Mouse (Mus musculus): ENCODE measurements around the gene Dazl. TPM values are rescaled to one million over a fixed set of nuclear protein-coding genes. Genes with fewer than 3 reads are reported as not detected.
"Not testable (repeated sequence)": the region's sequence is repeated elsewhere in the genome, so short reads cannot be mapped to it uniquely, and the experiment has no call there.

The Dazl gene
- polyA plus RNA-seq, 1 experiment from 2014 or later, result 0.50 TPM

DNA sequence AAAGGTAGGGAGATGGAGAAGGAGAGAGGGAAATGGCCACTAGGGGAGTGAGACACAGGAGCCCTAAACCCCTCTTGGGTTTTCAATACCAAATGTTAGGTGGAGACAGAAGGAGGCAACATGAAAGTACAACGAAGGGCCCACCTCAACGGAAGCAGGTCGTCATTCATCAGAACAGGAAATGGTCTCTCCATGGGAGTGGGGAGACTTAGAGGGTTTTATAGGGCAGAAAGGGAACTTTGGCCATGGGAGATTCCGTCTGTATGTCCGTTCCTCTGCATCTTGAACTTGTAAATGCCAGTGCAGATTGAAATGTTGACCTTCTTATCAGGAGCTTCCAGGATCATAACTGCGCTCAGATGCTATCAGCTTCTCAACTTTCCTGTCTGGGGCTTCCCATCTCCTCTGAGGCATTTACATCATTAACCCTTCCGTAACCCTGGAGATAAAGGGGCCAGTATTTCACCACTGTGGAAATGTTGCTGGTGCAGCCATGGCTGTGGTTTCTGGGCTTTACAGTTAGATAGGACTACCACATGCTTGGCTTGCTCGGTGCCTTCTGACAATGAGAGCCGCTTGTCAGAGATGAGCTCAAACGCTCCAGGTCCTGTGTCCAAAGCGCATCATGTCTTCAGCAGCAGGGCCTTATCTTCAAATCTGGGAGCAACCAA is 6.9 kb upstream of the Dazl start:
- Histone ChIP-seq H3K36me3 (ENCODE audit: control insufficient read depth, insufficient read depth, low read length) (no peaks in the 10 kb centered on the region), H3K4me1 (ENCODE audit: control insufficient read depth, insufficient read depth, low read length) (no peaks in the 10 kb centered on the region; the same call in 1 of the 2 replicates), H3K27ac (ENCODE audit: low read depth, low read length) (no peak overlapping the region), H3K4me3 (ENCODE audit: low read depth, low read length) (no peak overlapping the region), H3K9ac (ENCODE audit: low read depth, low read length) (no peak overlapping the region), H3K27me3 (ENCODE audit: control insufficient read depth, insufficient read depth, low read length) (no peaks in the 10 kb centered on the region), H3K4me2 (no peak overlapping the region), H3K9me3 (replicated peaks; ENCODE audit: control insufficient read depth, low read length) (no peaks in the 10 kb centered on the region)
- WGBS (ENCODE audit: insufficient replicate concordance), result 66% methylated on average over 11 of the region's 11 CpGs
- ATAC-seq (replicated peaks; ENCODE audit: insufficient number of reproducible peaks, low FRiP score, low TSS enrichment), result no peak

DNA sequence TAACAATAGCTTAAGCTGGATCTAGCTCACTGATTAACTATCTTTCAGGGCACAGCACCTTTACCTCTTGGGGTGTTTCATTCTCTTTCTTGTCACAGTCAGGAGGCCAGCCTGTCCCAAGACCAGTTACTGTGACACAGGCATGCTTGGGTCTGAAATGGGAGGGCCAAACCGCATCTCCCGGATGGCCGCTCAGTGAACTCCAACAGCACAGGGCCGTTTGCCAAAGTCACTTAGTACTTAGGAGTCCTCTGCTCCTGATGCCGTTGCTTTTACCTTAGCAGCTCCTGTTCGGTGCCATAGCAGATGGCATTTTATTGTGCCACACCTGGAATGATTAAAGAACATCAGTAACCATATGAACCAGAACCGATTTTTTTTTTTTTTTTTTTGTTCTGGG is 5.4 kb upstream of the Dazl start:
- Histone ChIP-seq H3K9me3 (replicated peaks; ENCODE audit: control insufficient read depth, low read length) (no peaks in the 10 kb centered on the region; the same call in 1 of the 2 replicates), H3K27ac (ENCODE audit: low read depth, low read length) (no peak overlapping the region), H3K36me3 (ENCODE audit: control insufficient read depth, insufficient read depth, low read length) (no peaks in the 10 kb centered on the region), H3K27me3 (ENCODE audit: control insufficient read depth, insufficient read depth, low read length) (no peaks in the 10 kb centered on the region), H3K9ac (ENCODE audit: low read depth, low read length) (no peak overlapping the region), H3K4me1 (ENCODE audit: control insufficient read depth, insufficient read depth, low read length) (no peaks in the 10 kb centered on the region; the same call in 1 of the 2 replicates), H3K4me3 (ENCODE audit: low read depth, low read length) (no peak overlapping the region), H3K4me2 (no peak overlapping the region)
- no peak for ATAC-seq (replicated peaks; ENCODE audit: insufficient number of reproducible peaks, low FRiP score, low TSS enrichment)
- WGBS (ENCODE audit: insufficient replicate concordance), result 70% methylated on average over 7 of the region's 7 CpGs

DNA sequence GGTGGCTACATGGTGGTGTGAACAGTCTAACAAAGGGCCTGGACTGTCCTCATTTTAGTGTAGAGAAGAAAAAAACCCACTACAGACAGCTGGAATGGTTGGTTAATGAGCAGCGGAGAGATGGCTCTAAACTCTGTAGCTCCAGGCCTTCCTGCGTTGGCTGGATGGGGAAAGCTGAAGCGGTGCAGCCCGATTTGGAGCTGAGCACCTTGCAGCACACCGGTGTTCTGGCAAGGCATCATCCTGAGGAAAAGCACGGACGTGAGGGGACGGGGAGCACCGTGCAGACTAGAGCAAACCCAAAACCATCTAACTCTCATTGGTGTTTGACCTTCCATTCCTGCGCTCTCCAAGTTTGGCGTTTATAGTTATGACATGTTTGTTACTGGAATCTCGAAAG is 1.3 kb upstream of the Dazl start:
- no peak overlapping the region for H3K9ac ChIP-seq (ENCODE audit: low read depth, low read length)
- no peaks in the 10 kb centered on the region for H3K27me3 ChIP-seq (ENCODE audit: control insufficient read depth, insufficient read depth, low read length)
- WGBS (ENCODE audit: insufficient replicate concordance), result 86% methylated on average over 12 of the region's 12 CpGs
- H3K9me3 ChIP-seq (replicated peaks; ENCODE audit: control insufficient read depth, low read length), result peaks cover 5% of the 10 kb centered on the region
- no peak overlapping the region for H3K4me3 ChIP-seq (ENCODE audit: low read depth, low read length)
- ATAC-seq (replicated peaks; ENCODE audit: insufficient number of reproducible peaks, low FRiP score, low TSS enrichment), result no peak
- no peaks in the 10 kb centered on the region; the same call in 1 of the 2 replicates for H3K4me1 ChIP-seq (ENCODE audit: control insufficient read depth, insufficient read depth, low read length)
- H3K27ac ChIP-seq (ENCODE audit: low read depth, low read length), result no peak overlapping the region
- H3K4me2 ChIP-seq, result no peak overlapping the region
- no peaks in the 10 kb centered on the region for H3K36me3 ChIP-seq (ENCODE audit: control insufficient read depth, insufficient read depth, low read length)

DNA sequence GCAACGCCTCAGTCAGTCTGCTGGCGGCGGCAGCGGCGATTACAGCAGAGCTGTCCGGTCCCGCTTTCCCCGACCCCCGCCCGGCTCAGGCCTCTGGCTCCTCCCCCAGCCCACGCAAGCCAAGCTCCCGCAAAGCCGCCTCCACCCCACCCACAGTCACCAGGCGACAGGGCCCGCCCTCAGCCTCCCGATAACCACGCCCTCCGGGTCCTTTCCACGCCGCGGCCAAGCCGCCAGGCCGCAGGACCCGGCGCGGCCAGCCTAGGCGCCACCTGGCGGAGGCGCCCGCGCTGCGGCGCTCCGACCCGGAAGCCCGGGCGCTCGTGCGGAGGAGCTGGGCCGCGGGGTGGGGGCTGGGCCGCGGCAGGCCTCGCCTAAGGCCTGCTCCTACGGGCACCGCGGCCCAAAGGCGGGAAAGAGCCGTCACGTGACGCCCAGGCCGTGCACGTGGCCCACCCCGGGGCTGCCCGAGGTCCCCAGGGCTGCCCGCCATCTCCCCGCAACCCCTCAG is 720 bp downstream of the Dazl start:
- Histone ChIP-seq H3K27me3 (ENCODE audit: control insufficient read depth, insufficient read depth, low read length) (no peaks in the 10 kb centered on the region), H3K4me1 (ENCODE audit: control insufficient read depth, insufficient read depth, low read length) (no peaks in the 10 kb centered on the region), H3K27ac (ENCODE audit: low read depth, low read length) (peak overlapping the region; percentile 71), H3K4me2 (peak overlapping the region; percentile 64), H3K9ac (ENCODE audit: low read depth, low read length) (peak overlapping the region; percentile 73), H3K4me3 (ENCODE audit: low read depth, low read length) (peak overlapping the region; percentile 47), H3K9me3 (replicated peaks; ENCODE audit: control insufficient read depth, low read length) (peaks cover 5% of the 10 kb centered on the region), H3K36me3 (ENCODE audit: control insufficient read depth, insufficient read depth, low read length) (no peaks in the 10 kb centered on the region)
- ATAC-seq (replicated peaks; ENCODE audit: insufficient number of reproducible peaks, low FRiP score, low TSS enrichment), result peak; percentile 91
- WGBS (ENCODE audit: insufficient replicate concordance), result 5% methylated on average over 57 of the region's 57 CpGs

DNA sequence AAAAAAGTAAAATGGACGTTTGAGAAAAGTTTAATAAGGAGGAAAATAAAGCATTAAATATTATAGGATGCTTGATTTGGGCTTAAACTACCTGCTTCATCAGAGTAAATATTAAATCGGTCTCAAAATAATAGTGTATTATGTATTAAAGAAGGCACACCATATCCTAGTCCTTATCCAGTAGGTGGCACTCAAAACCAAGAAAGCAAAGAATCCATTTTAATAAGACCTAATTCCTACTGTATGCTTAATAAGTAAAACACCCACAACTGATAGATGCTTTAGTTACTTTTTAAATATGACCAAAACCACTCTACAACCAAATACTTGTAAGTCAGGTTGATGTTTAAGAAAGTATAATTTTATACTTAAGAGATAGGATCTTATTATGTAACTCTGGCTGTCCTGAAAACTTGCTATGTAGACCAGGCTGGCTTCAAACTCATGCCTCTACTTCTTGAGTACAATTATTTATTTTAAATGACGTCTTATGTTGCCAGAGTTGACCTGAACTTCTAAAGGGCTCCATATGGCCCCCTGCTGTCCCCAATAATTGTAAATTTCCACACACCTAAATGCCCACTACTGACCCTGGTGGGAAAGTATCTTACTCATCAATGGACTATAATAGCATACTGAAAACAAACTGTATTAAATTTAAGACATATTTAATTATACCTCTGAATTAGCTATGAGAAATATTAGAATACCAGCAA is 1.8 kb downstream of the Dazl start:
- no peaks in the 10 kb centered on the region for H3K4me1 ChIP-seq (ENCODE audit: control insufficient read depth, insufficient read depth, low read length)
- no peak overlapping the region for H3K4me3 ChIP-seq (ENCODE audit: low read depth, low read length)
- WGBS (ENCODE audit: insufficient replicate concordance), result 17% methylated on average over 3 of the region's 3 CpGs
- H3K36me3 ChIP-seq (ENCODE audit: control insufficient read depth, insufficient read depth, low read length), result no peaks in the 10 kb centered on the region
- H3K27me3 ChIP-seq (ENCODE audit: control insufficient read depth, insufficient read depth, low read length), result no peaks in the 10 kb centered on the region
- H3K4me2 ChIP-seq, result no peak overlapping the region
- H3K27ac ChIP-seq (ENCODE audit: low read depth, low read length), result no peak overlapping the region
- H3K9ac ChIP-seq (ENCODE audit: low read depth, low read length), result no peak overlapping the region
- peaks cover 5% of the 10 kb centered on the region for H3K9me3 ChIP-seq (replicated peaks; ENCODE audit: control insufficient read depth, low read length)
- no peak for ATAC-seq (replicated peaks; ENCODE audit: insufficient number of reproducible peaks, low FRiP score, low TSS enrichment)

DNA sequence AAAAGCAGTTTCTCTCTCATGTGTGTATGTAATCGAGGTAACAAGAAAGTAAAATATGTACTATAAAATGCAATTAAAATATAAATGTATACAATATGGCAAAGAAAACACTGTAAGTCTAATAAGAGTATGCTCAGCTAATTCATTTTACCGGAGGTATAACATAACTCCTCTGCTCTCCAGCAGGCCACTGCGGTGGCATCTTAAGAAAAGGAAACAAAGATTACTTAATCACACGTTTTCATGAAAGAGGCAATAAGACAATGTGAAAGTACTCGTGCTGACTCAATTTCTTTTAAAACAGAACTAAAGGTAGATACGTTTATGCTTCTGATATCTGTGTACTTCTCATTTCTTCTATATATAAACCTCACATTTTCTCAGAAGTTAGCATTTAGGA is 8.6 kb downstream of the Dazl start:
- Histone ChIP-seq H3K9ac (ENCODE audit: low read depth, low read length) (no peak overlapping the region), H3K27ac (ENCODE audit: low read depth, low read length) (no peak overlapping the region), H3K4me1 (ENCODE audit: control insufficient read depth, insufficient read depth, low read length) (no peaks in the 10 kb centered on the region), H3K4me3 (ENCODE audit: low read depth, low read length) (no peak overlapping the region), H3K9me3 (replicated peaks; ENCODE audit: control insufficient read depth, low read length) (no peaks in the 10 kb centered on the region), H3K27me3 (ENCODE audit: control insufficient read depth, insufficient read depth, low read length) (no peaks in the 10 kb centered on the region), H3K4me2 (no peak overlapping the region), H3K36me3 (ENCODE audit: control insufficient read depth, insufficient read depth, low read length) (no peaks in the 10 kb centered on the region)
- WGBS (ENCODE audit: insufficient replicate concordance), result 68% methylated on average over 6 of the region's 6 CpGs
- no peak for ATAC-seq (replicated peaks; ENCODE audit: insufficient number of reproducible peaks, low FRiP score, low TSS enrichment)

DNA sequence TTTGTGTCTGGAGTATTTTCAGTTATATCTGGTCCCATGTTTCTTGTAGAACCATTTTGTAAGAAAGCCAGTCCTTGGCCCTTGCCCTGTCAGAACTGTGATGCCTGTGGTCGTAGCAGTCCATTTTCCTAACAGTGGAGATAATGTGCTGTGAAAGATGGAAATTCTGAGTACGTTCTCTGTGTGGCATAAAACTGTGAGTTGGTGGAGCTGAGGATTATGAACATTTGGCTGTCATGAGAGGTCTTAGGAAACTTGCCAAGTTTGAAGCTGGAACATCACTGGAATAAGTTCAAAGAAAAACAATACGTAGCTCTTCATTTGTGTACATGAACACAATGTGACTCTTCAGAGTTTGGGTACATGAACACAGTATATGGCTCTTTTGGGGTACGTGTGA is 31.8 kb downstream of the Dazl start:
- H3K4me3 ChIP-seq (ENCODE audit: low read depth, low read length); H3K27me3 ChIP-seq (ENCODE audit: control insufficient read depth, insufficient read depth, low read length); H3K27ac ChIP-seq (ENCODE audit: low read depth, low read length); H3K9ac ChIP-seq (ENCODE audit: low read depth, low read length); H3K4me2 ChIP-seq; H3K9me3 ChIP-seq (replicated peaks; ENCODE audit: control insufficient read depth, low read length); H3K36me3 ChIP-seq (ENCODE audit: control insufficient read depth, insufficient read depth, low read length); H3K4me1 ChIP-seq (ENCODE audit: control insufficient read depth, insufficient read depth, low read length); ATAC-seq (replicated peaks; ENCODE audit: insufficient number of reproducible peaks, low FRiP score, low TSS enrichment): not testable (repeated sequence)
- 69% methylated on average over 4 of the region's 4 CpGs for WGBS (ENCODE audit: insufficient replicate concordance)

DNA sequence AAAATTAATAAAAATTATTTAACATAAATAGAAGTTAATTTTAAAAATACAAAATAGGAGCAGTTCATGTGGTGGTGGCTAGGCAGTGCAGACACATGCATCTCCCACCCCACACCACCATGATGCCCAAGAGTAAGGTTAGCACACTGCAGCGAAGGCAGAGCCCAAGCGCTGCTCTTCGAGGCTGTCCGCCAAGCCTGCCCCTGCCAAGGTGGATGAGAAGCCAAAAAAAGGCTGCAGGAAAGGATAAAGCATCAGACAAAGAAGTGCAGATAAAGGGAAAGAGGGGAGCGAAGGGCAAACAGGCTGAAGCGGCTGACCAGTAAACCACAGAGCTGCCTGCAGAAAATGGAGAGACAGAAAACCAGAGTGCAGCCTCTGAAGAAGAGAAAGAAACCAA is 32.6 kb downstream of the Dazl start:
- H3K9ac ChIP-seq (ENCODE audit: low read depth, low read length), result no peak overlapping the region
- 85% methylated on average over 6 of the region's 6 CpGs for WGBS (ENCODE audit: insufficient replicate concordance)
- no peaks in the 10 kb centered on the region; the same call in 1 of the 2 replicates for H3K9me3 ChIP-seq (replicated peaks; ENCODE audit: control insufficient read depth, low read length)
- no peaks in the 10 kb centered on the region for H3K36me3 ChIP-seq (ENCODE audit: control insufficient read depth, insufficient read depth, low read length)
- no peak overlapping the region for H3K4me2 ChIP-seq
- H3K4me3 ChIP-seq (ENCODE audit: low read depth, low read length), result no peak overlapping the region
- ATAC-seq (replicated peaks; ENCODE audit: insufficient number of reproducible peaks, low FRiP score, low TSS enrichment), result no peak
- H3K27me3 ChIP-seq (ENCODE audit: control insufficient read depth, insufficient read depth, low read length), result no peaks in the 10 kb centered on the region
- no peaks in the 10 kb centered on the region for H3K4me1 ChIP-seq (ENCODE audit: control insufficient read depth, insufficient read depth, low read length)
- no peak overlapping the region for H3K27ac ChIP-seq (ENCODE audit: low read depth, low read length)

All from heart, embryonic 11.5 days (tissue).